Mouse (Mus musculus): ENCODE results near the gene Pnpla8.

GRCm38 (mm10) chr12:44269311-44269831 lies 48.2 kb downstream of the Pnpla8 start:
- no peak for TF ChIP-seq CTCF (IDR thresholded peaks at IDR 0.05; ENCODE audit: extremely low read depth, insufficient read depth, low read length)
- TF ChIP-seq POLR2A (IDR thresholded peaks at IDR 0.05; ENCODE audit: extremely low read depth, insufficient read depth, low read length): peak; percentile 49

All from cortical plate, adult 2 months (tissue).